Mouse (Mus musculus) forebrain, embryonic 15.5 days (tissue): ENCODE measurements around the gene Nanos2. TPM values are rescaled to one million over a fixed set of nuclear protein-coding genes. Genes with fewer than 3 reads are reported as not detected.

Experiments
- ATAC-seq: fragments of 200-750 bp; cut with Nextera tagmentation; replicated peaks from 2 replicates; pipeline ENCODE4 v1.8.0; 2017; ENCODE audit warnings: mild to moderate bottlenecking, moderate TSS enrichment, moderate library complexity
- H3K27ac ChIP-seq: fragments of 300-500 bp; sonication (generic); replicated peaks from 2 replicates; pipeline ENCODE4 v1.5.1; 2015; ENCODE audit warnings: mild to moderate bottlenecking, inconsistent platforms
- H3K27me3 ChIP-seq: fragments of 300-500 bp; sonication (generic); 2 replicates; pipeline ENCODE4 v1.6.1; 2015; ENCODE audit warnings: inconsistent platforms
- H3K36me3 ChIP-seq: fragments of 300-500 bp; sonication (generic); 2 replicates; pipeline ENCODE4 v1.6.1; 2015; ENCODE audit warnings: mild to moderate bottlenecking, inconsistent platforms
- H3K4me1 ChIP-seq: fragments of 300-500 bp; sonication (generic); 2 replicates; pipeline ENCODE4 v1.6.1; 2015; ENCODE audit warnings: inconsistent platforms
- H3K4me2 ChIP-seq: fragments of 300-500 bp; sonication (generic); replicated peaks from 2 replicates; pipeline ENCODE4 v1.6.1; 2015; ENCODE audit warnings: mild to moderate bottlenecking, inconsistent platforms
- H3K4me3 ChIP-seq: fragments of 300-500 bp; sonication (generic); 2 replicates; pipeline ENCODE4 v1.5.1; 2015; ENCODE audit warnings: mild to moderate bottlenecking, inconsistent platforms
- H3K9ac ChIP-seq: fragments of 300-500 bp; sonication (generic); replicated peaks from 2 replicates; pipeline ENCODE4 v1.6.1; 2015; ENCODE audit warnings: mild to moderate bottlenecking, inconsistent platforms
- H3K9me3 ChIP-seq: fragments of 300-500 bp; sonication (generic); 2 replicates; pipeline ENCODE4 v1.6.1; 2016; ENCODE audit warnings: inconsistent platforms
- WGBS: fragments of 180-500 bp; shearing (Covaris S2); methylation state at CpG from one replicate; pipeline ENCODE4 v1.1.7; 2015; ENCODE audit warnings: mixed read lengths; 5-methylcytosine and 5-hydroxymethylcytosine counted together
- polyA plus RNA-seq: library from polyadenylated mRNA; unstranded; fragments of >200 nt; fragmentation: Nextera tagmentation; extraction: Ambion mirVana; gene quantifications from 2 replicates; pipeline ENCODE4 v1.2.1, GENCODE M21; 2015

The Nanos2 gene
- polyA plus RNA-seq, 1 experiment from 2014 or later = 0.60 TPM

GRCm38 (mm10) chr7:18962795-18963194 is 24.4 kb upstream of the Nanos2 start:
- ATAC-seq = no peak
- Histone ChIP-seq H3K9me3 (no peaks in the 10 kb centered on the region), H3K27ac (no peak overlapping the region), H3K36me3 (no peaks in the 10 kb centered on the region), H3K4me3 (peak overlapping the region; percentile 22), H3K9ac (peak overlapping the region; percentile 29), H3K4me2 (peak overlapping the region; percentile 44), H3K4me1 (peaks cover 35% of the 10 kb centered on the region), H3K27me3 (no peaks in the 10 kb centered on the region)
- WGBS = 2% methylated on average over 20 of the region's 20 CpGs

- Histone ChIP-seq H3K4me2 (no peak overlapping the region), H3K27ac (no peak overlapping the region), H3K27me3 (no peaks in the 10 kb centered on the region), H3K9me3 (no peaks in the 10 kb centered on the region), H3K4me3 (no peak overlapping the region), H3K4me1 (peaks cover 29% of the 10 kb centered on the region), H3K9ac (no peak overlapping the region), H3K36me3 (no peaks in the 10 kb centered on the region)
- 3% methylated on average over 19 of the region's 19 CpGs for whole genome bisulfite sequencing
- no peak for ATAC-seq
Observed at GRCm38 (mm10) chr7:18963294-18963843, 23.8 kb upstream of the Nanos2 start.

GRCm38 (mm10) chr7:18965312-18965711 is 21.9 kb upstream of the Nanos2 start:
- no peak for ATAC-seq
- H3K4me1 ChIP-seq = peaks cover 26% of the 10 kb centered on the region
- no peaks in the 10 kb centered on the region for H3K9me3 ChIP-seq
- H3K27ac ChIP-seq = no peak overlapping the region
- H3K27me3 ChIP-seq = no peaks in the 10 kb centered on the region
- no peak overlapping the region for H3K4me3 ChIP-seq
- no peak overlapping the region for H3K4me2 ChIP-seq
- H3K36me3 ChIP-seq = no peaks in the 10 kb centered on the region
- H3K9ac ChIP-seq = no peak overlapping the region
- whole genome bisulfite sequencing = 88% methylated on average over 5 of the region's 5 CpGs

GRCm38 (mm10) chr7:18967603-18968002 is 19.6 kb upstream of the Nanos2 start:
- H3K4me1 ChIP-seq = peaks cover 13% of the 10 kb centered on the region
- H3K4me2 ChIP-seq = no peak overlapping the region
- 12% methylated on average over 8 of the region's 8 CpGs for WGBS
- no peak overlapping the region for H3K27ac ChIP-seq
- peak; percentile 27 for ATAC-seq
- H3K9ac ChIP-seq = no peak overlapping the region
- H3K9me3 ChIP-seq = no peaks in the 10 kb centered on the region
- H3K4me3 ChIP-seq = no peak overlapping the region
- H3K27me3 ChIP-seq = no peaks in the 10 kb centered on the region
- no peaks in the 10 kb centered on the region for H3K36me3 ChIP-seq

GRCm38 (mm10) chr7:18970956-18971355 is 16.2 kb upstream of the Nanos2 start:
- no peak overlapping the region for H3K4me3 ChIP-seq
- H3K27ac ChIP-seq = no peak overlapping the region
- no peak overlapping the region for H3K9ac ChIP-seq
- H3K9me3 ChIP-seq = no peaks in the 10 kb centered on the region
- H3K4me2 ChIP-seq = no peak overlapping the region
- ATAC-seq = no peak
- no peaks in the 10 kb centered on the region for H3K27me3 ChIP-seq
- no peaks in the 10 kb centered on the region for H3K36me3 ChIP-seq
- WGBS = 84% methylated on average over 3 of the region's 3 CpGs
- no peaks in the 10 kb centered on the region for H3K4me1 ChIP-seq

GRCm38 (mm10) chr7:18978381-18978780 is 8.8 kb upstream of the Nanos2 start:
- Histone ChIP-seq H3K9me3 (no peaks in the 10 kb centered on the region), H3K4me1 (no peaks in the 10 kb centered on the region), H3K4me3 (no peak overlapping the region), H3K9ac (no peak overlapping the region), H3K27ac (0 out of 2 replicates have a peak overlapping the region, but pooled peaks have one; percentile 52), H3K4me2 (no peak overlapping the region), H3K27me3 (no peaks in the 10 kb centered on the region), H3K36me3 (no peaks in the 10 kb centered on the region)
- peak; percentile 68 for ATAC-seq
- 71% methylated on average over 9 of the region's 9 CpGs for WGBS

- 85% methylated on average over 2 of the region's 2 CpGs for WGBS
- no peak overlapping the region for H3K9ac ChIP-seq
- no peak for ATAC-seq
Observed at GRCm38 (mm10) chr7:18986503-18986902, 697 bp upstream of the Nanos2 start.

GRCm38 (mm10) chr7:18987747-18988146 is 547 bp downstream of the Nanos2 start:
- Histone ChIP-seq H3K27me3 (peaks cover 7% of the 10 kb centered on the region; the same call in 1 of the 2 replicates), H3K36me3 (no peaks in the 10 kb centered on the region), H3K27ac (no peak overlapping the region), H3K9ac (no peak overlapping the region), H3K4me2 (no peak overlapping the region), H3K4me1 (peaks cover 18% of the 10 kb centered on the region), H3K4me3 (no peak overlapping the region), H3K9me3 (no peaks in the 10 kb centered on the region)
- 75% methylated on average over 13 of the region's 13 CpGs for WGBS
- ATAC-seq = no peak

More at GRCm38 (mm10) chr7:18986503-18986902, 697 bp upstream of the Nanos2 start:
- no peak overlapping the region for H3K4me2 ChIP-seq
- H3K27me3 ChIP-seq = no peaks in the 10 kb centered on the region
- no peak overlapping the region for H3K27ac ChIP-seq
- no peaks in the 10 kb centered on the region for H3K9me3 ChIP-seq
- no peak overlapping the region for H3K4me3 ChIP-seq
- H3K36me3 ChIP-seq = no peaks in the 10 kb centered on the region
- H3K4me1 ChIP-seq = peaks cover 5% of the 10 kb centered on the region

GRCm38 (mm10) chr7:18988780-18989179 is 1.6 kb downstream of the Nanos2 start:
- Histone ChIP-seq H3K27ac (no peak overlapping the region), H3K9ac (no peak overlapping the region), H3K36me3 (no peaks in the 10 kb centered on the region), H3K4me2 (no peak overlapping the region), H3K27me3 (peaks cover 11% of the 10 kb centered on the region; the same call in 1 of the 2 replicates), H3K4me3 (no peak overlapping the region), H3K9me3 (no peaks in the 10 kb centered on the region), H3K4me1 (peaks cover 27% of the 10 kb centered on the region)
- 67% methylated on average over 6 of the region's 6 CpGs for WGBS
- no peak for ATAC-seq

GRCm38 (mm10) chr7:18989995-18990394 is 2.8 kb downstream of the Nanos2 start:
- Histone ChIP-seq H3K27me3 (peaks cover 11% of the 10 kb centered on the region; the same call in 1 of the 2 replicates), H3K9me3 (no peaks in the 10 kb centered on the region), H3K4me2 (peak overlapping the region; percentile 67), H3K9ac (peak overlapping the region; percentile 50), H3K27ac (peak overlapping the region; percentile 95), H3K4me1 (peaks cover 28% of the 10 kb centered on the region), H3K4me3 (peak overlapping the region; percentile 54), H3K36me3 (no peaks in the 10 kb centered on the region)
- no peak for ATAC-seq
- WGBS = 5% methylated on average over 5 of the region's 5 CpGs

- under 1% methylated on average over 37 of the region's 37 CpGs for WGBS
- Histone ChIP-seq H3K4me2 (peak within 1 kb of the TSS; percentile 87), H3K9me3 (no peaks in the 10 kb centered on the region), H3K4me1 (peaks cover 31% of the 10 kb centered on the region), H3K27ac (peak within 1 kb of the TSS; percentile 95), H3K9ac (peak within 1 kb of the TSS; percentile 59), H3K36me3 (no peaks in the 10 kb centered on the region), H3K4me3 (peak within 1 kb of the TSS; percentile 54), H3K27me3 (peaks cover 11% of the 10 kb centered on the region; the same call in 1 of the 2 replicates)
- peak; percentile 95 for ATAC-seq
Observed at GRCm38 (mm10) chr7:18990601-18991295, 3.5 kb downstream of the Nanos2 start, which contains the start of gene Mypop. TSS of gene Mypop (plus strand) at chr7:18991245.

- H3K27ac ChIP-seq = 0 out of 2 replicates have a peak overlapping the region, but pooled peaks have one; percentile 95
- H3K9ac ChIP-seq = peak overlapping the region; percentile 59
- H3K4me3 ChIP-seq = peak overlapping the region; percentile 54
- peaks cover 31% of the 10 kb centered on the region for H3K4me1 ChIP-seq
- under 1% methylated on average over 58 of the region's 59 CpGs for WGBS
- H3K27me3 ChIP-seq = peaks cover 11% of the 10 kb centered on the region; the same call in 1 of the 2 replicates
- H3K4me2 ChIP-seq = peak overlapping the region; percentile 87
- ATAC-seq = peak; percentile 14; the same call in 1 of the 2 replicates
- peaks cover 7% of the 10 kb centered on the region; the same call in 1 of the 2 replicates for H3K36me3 ChIP-seq
- H3K9me3 ChIP-seq = no peaks in the 10 kb centered on the region
Observed at GRCm38 (mm10) chr7:18991660-18992293, 4.6 kb downstream of the Nanos2 start.
